Mouse (Mus musculus) retina, adult 2 months (tissue): ENCODE measurements at regions not wholly inside any gene's neighbourhood (a gene's known extent, or its start where the extent isn't known, plus 50 kb on each side); places are given as distances from the start of the nearest gene placed in this dataset.

Experiments used
- DNase-seq: peaks from one replicate; pipeline ENCODE4 v3.0.0-alpha.2; 2012; ENCODE audit warnings: low read depth, low spot score

- DNase-seq = no peak
These were observed 343.7 kb upstream of the Smim15 start for GRCm38 (mm10) chr13:107700268-107701139.

- DNase-seq = no peak
These were observed 345.0 kb upstream of the Smim15 start for GRCm38 (mm10) chr13:107699251-107699650.

- no peak for DNase-seq
These were observed 345.9 kb upstream of the Smim15 start for GRCm38 (mm10) chr13:107698345-107698744.

GRCm38 (mm10) chr13:107692123-107692830, 352.0 kb upstream of the Smim15 start:
- DNase-seq = no peak

DNA sequence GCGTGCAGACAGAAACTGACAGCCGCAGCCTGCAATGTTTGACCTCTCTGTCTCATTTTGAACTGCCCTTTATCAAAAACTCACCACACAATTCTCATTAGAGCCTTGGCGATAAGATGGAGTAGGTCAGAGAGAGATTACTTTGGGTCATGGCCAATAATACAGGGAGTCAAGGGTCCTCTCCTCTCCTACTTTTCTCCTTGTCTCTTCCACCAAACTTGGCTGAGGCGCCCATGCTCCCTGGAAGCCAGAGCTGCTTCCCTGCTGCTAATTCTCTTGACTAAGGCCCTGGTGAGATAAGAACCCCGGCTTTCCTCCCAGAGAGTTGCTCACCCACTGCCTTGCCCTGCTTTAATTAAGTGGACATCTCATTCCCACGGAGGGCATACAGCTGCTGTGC, 355.3 kb upstream of the Smim15 start:
- no peak for DNase-seq

GRCm38 (mm10) chr13:107685231-107685630, 359.0 kb upstream of the Smim15 start:
- no peak for DNase-seq

- DNase-seq = no peak
These were observed 360.3 kb upstream of the Smim15 start for GRCm38 (mm10) chr13:107683909-107684308.

- no peak for DNase-seq
These were observed 362.5 kb upstream of the Smim15 start for GRCm38 (mm10) chr13:107681719-107682118.

GRCm38 (mm10) chr13:107678860-107679259, 365.4 kb upstream of the Smim15 start:
- no peak for DNase-seq

DNA sequence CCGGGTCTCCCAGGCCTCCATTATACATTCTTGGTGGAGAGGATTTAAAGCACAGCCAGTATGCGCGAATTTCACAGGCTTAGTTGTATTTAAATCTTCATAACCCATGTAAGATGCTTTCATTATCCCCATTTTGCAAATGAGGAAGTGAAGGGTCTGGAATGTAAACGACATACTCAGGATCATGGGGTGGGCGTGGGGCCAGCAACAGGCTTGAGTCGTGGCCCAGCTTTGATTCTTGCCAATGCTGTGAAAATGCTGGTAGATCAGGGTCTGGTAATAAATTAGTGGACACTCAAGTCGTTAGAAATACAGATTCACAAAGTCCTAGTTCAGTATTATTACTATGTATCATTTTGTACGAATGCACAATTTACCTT, 367.2 kb upstream of the Smim15 start:
- no peak for DNase-seq

- DNase-seq = no peak
These were observed 367.7 kb upstream of the Smim15 start for GRCm38 (mm10) chr13:107676310-107677090.

DNA sequence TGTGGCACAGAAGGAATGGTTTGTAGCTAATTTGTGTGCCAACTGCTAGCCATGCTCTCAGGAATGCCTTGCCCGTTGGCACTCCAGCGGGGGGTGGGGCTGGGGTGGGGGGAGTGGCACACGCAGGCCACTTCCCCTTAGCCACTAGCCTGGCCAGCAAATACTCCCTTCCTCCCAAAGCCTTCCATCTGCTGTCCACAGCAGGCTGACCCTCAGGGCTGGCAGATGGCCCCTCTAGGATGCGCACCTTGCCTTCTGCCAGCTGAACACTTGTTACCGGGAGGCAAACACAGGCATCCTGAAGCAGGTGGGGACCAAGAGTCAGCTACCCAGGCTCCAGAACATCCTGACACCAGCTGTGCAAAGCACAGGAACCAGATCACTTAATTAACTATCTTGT, 372.1 kb upstream of the Smim15 start:
- no peak for DNase-seq

DNA sequence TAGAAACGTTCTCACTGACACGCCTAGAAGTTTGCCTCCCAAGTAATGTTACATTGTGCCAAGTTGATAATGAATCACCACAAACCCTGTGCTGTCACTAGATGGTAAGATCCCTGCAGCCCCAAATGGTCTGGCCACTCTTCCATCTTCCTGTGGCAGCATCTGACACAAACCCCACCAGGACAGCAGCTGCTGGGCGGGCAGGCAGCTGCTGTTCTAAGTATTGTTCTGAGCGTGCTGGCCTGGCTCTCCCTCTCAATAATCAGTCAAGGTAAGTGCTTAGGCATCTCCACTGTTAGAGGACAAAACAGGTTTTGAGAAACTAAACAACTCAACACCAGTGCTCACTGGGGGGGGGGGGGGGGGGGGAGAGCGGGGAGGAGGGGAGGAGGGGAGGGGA, 375.7 kb upstream of the Smim15 start:
- DNase-seq = no peak

DNA sequence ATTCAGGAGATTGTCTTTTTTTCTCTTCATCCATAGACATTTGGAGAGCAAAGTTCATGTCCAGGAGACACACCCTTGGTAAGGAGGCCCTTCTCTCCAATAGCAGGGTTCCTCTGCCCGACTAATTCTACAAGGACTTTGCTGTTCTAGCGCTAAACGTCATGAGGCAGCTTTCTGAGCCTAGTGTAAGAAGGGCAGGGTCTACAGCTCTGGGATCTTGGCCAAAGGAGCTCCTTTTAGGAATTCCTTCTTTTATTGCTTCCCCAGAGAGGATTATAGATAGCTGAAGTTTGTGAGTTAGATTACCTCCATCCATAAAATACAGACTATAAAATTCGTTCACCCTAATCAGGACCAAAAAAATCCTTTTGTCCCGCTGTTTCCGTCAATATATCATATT, 378.5 kb upstream of the Smim15 start:
- no peak for DNase-seq

DNA sequence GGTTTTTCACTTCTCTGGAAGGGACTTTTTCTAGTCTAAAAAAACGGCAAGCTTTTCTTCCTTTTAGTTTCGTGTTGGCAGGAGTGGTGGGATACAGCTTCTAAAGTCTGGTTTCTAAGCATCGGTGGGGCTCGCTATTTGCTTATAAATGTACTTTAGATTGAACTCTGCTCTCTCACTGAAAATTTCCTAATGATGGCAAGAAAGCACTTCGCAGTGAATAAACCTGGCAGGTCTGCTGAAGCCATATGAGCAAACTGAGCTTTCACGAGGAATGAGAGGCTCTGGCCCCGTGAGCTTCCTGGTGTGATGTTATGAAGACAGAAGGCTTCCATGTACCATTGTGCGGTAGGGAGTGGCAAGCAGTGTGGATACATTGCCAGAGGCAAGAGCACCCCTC, 380.0 kb upstream of the Smim15 start:
- DNase-seq = no peak

- DNase-seq = no peak
These were observed 380.5 kb upstream of the Smim15 start for GRCm38 (mm10) chr13:107663745-107664144.

DNA sequence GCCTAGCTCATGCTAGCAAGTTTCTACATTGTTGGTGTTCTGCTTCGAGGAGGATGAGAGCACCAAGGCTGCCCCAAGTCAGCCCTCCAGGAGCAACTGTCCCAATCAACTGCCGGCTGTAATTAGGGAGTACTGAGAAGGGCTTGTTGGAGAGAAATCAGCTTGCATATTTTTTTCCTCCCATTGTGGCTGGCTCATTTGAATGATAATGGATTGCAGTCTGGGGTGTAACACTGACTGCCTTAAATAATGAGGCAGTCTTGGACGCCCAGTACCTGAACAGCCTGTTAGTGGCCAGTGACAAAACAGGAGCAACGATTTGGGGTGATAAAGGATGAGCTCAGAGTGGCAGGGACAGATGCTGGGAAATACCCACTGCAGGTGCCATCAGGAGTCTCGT, 382.8 kb upstream of the Smim15 start:
- DNase-seq = no peak

GRCm38 (mm10) chr13:107645865-107646645, 398.2 kb upstream of the Smim15 start:
- no peak for DNase-seq

- DNase-seq = no peak
These were observed 399.0 kb upstream of the Smim15 start for GRCm38 (mm10) chr13:107645121-107645864.

GRCm38 (mm10) chr13:107644705-107645104, 399.5 kb upstream of the Smim15 start:
- no peak for DNase-seq
